Mouse (Mus musculus): ENCODE measurements around the gene Kiss1r.
"Not testable (repeated sequence)": the region's sequence is repeated elsewhere in the genome, so short reads cannot be mapped to it uniquely, and the experiment has no call there.

- TF ChIP-seq CTCF (IDR thresholded peaks at IDR 0.05), result peak; percentile 87
- TF ChIP-seq EP300 (IDR thresholded peaks at IDR 0.05), result not testable (repeated sequence)
Observed at GRCm38 (mm10) chr10:79892451-79893118, 24.2 kb upstream of the Kiss1r start.
